Mouse (Mus musculus) olfactory bulb, adult 2 months (tissue): ENCODE data around the gene Alg9. TPM values are rescaled to one million over a fixed set of nuclear protein-coding genes. Genes with fewer than 3 reads are reported as not detected.

Experiments used
- H3K27ac ChIP-seq: fragments of 200-500 bp; 2 replicates; pipeline ENCODE4 v1.5.1; 2012; ENCODE audit warnings: low read depth, low read length; ENCODE audit not compliant: insufficient read depth
- H3K4me1 ChIP-seq: fragments of 200-500 bp; 2 replicates; pipeline ENCODE4 v1.6.1; 2012; ENCODE audit warnings: low read length; ENCODE audit not compliant: control insufficient read depth, insufficient read depth
- H3K4me3 ChIP-seq: fragments of 200-500 bp; 2 replicates; pipeline ENCODE4 v1.5.1; 2012; ENCODE audit warnings: mild to moderate bottlenecking, low read depth, low read length, moderate library complexity; ENCODE audit not compliant: insufficient read depth
- CTCF ChIP-seq: fragments of 200-500 bp; IDR thresholded peaks from 2 replicates; pipeline ENCODE4 v1.5.1; 2012; ENCODE audit warnings: low read depth, mild to moderate bottlenecking, low read length, moderate library complexity; ENCODE audit not compliant: insufficient read depth
- POLR2A ChIP-seq: fragments of 200-500 bp; IDR thresholded peaks from 2 replicates; pipeline ENCODE4 v1.6.1; 2012; ENCODE audit warnings: mild to moderate bottlenecking, low read depth, low read length, moderate library complexity; ENCODE audit not compliant: insufficient read depth
- WGBS: fragments of 180-500 bp; shearing (Covaris S2); methylation state at CpG from one replicate; pipeline ENCODE4 v1.1.7; 2018; 5-methylcytosine and 5-hydroxymethylcytosine counted together
- polyA plus RNA-seq: library from polyadenylated mRNA; stranded (reverse); fragments of >200 nt; gene quantifications from 2 replicates; pipeline ENCODE4 v1.2.4, GENCODE M21; 2012; ENCODE audit warnings: low replicate concordance; ENCODE audit not compliant: missing spikeins, insufficient read depth, insufficient read length

Gene Alg9
- polyA plus RNA-seq, 1 experiment: not detected

DNA sequence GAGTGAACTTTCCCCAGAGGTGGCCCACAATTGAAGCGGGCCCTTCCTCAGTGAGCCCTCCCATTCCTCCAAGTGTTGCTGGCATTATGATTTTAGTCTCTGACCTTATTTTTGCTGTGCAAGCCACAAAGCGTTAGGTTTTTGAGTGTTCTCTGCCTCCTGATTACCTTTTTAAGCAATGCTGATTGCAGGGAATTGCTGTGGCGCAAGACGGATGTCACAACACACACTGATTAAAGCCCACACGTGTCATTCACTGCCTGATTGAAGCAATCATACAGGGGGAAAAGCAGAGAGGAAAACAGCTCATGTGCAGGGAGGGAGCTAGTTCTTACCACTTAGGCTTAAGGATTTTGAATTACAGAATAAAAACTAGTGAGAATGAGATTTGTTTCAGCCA, 23.5 kb downstream of the Alg9 start:
- WGBS: 54% methylated on average over 5 of the region's 5 CpGs
- TF ChIP-seq CTCF: no peak
- no peak for TF ChIP-seq POLR2A

DNA sequence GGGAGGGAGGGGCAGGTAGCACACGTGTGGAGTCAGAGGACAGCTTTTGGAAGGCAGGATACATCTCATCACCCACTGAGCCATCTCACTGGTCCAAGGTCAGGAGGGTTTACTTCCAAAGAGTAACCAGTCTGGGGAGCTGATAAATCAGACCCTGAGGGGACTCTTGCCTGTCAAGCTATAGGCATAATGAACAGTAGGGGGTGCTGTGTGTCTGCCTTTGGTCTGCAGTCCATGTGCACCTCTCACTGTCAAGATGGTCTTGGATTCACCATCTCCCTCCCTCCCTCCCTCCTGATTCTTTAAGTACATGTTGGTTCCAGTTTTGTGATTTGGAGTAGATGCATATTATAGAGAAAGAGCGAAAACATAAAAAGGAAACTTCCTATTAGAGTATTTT, 26.2 kb downstream of the Alg9 start:
- Histone ChIP-seq H3K4me1 (no peaks in the 10 kb centered on the region), H3K4me3 (no peak overlapping the region), H3K27ac (no peak overlapping the region)
- 54% methylated on average over 2 of the region's 2 CpGs for WGBS
- no peak for TF ChIP-seq POLR2A
- TF ChIP-seq CTCF: no peak

More for the DNA sequence above, 23.5 kb downstream of the Alg9 start:
- H3K27ac ChIP-seq: no peak overlapping the region
- no peaks in the 10 kb centered on the region for H3K4me1 ChIP-seq
- no peak overlapping the region for H3K4me3 ChIP-seq

- TF ChIP-seq POLR2A (no peak), CTCF (no peak)
- Histone ChIP-seq H3K4me1 (no peaks in the 10 kb centered on the region), H3K4me3 (no peak overlapping the region), H3K27ac (no peak overlapping the region)
- 86% methylated on average over 7 of the region's 7 CpGs for WGBS
These were observed 28.3 kb downstream of the Alg9 start for GRCm38 (mm10) chr9:50803055-50803671.

DNA sequence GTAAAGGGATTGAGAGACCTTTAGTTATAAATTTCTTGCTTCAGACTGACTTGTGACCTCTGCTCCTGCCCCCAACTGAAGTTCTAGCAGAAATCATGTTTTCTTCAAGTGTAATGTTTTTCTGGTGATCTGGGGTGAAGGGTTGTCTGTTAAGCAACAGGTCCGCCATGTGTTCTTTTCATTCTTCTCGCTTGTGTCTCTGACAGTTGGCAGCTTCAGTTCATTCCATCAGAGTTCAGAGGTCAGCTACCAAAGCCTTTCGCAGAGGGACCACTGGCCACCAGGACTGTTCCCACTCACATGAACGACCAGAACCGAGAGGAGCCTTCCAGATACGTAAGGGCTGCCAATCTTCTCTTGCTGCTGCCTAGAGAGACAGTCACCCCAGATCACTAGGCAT, 33.7 kb downstream of the Alg9 start:
- no peak for TF ChIP-seq POLR2A
- 90% methylated on average over 6 of the region's 6 CpGs for WGBS
- Histone ChIP-seq H3K4me1 (peaks cover 7% of the 10 kb centered on the region), H3K4me3 (no peak overlapping the region), H3K27ac (no peak overlapping the region)

GRCm38 (mm10) chr9:50809146-50809545, 34.3 kb downstream of the Alg9 start:
- H3K27ac ChIP-seq: no peak overlapping the region
- TF ChIP-seq CTCF (no peak), POLR2A (no peak)
- 88% methylated on average over 13 of the region's 13 CpGs for WGBS

DNA sequence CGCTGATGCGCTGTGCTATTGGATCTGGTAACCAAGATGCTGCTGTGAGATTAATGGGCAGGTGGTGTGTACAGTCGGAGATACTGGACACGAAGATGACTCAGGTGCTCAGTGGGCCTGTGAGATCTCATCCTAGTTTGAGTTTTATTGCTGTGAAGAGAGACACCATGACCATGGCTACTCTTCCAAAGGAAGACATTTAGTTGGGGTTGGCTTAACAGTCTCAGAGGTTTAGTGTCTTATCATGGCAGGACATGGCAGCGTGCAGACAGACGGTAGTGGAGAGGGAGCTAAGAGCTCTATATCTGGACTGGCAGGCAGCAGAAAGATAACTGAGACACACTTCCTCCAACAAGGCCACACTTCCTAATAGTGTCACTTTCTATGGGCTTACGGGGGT, 36.4 kb downstream of the Alg9 start:
- no peak for TF ChIP-seq CTCF
- TF ChIP-seq POLR2A: no peak
- H3K27ac ChIP-seq: no peak overlapping the region
- H3K4me3 ChIP-seq: no peak overlapping the region
- 95% methylated on average over 7 of the region's 7 CpGs for WGBS
- H3K4me1 ChIP-seq: peaks cover 7% of the 10 kb centered on the region

More at GRCm38 (mm10) chr9:50809146-50809545, 34.3 kb downstream of the Alg9 start:
- peaks cover 7% of the 10 kb centered on the region for H3K4me1 ChIP-seq
- no peak overlapping the region for H3K4me3 ChIP-seq

GRCm38 (mm10) chr9:50811746-50812145, 36.9 kb downstream of the Alg9 start:
- Histone ChIP-seq H3K27ac (no peak overlapping the region), H3K4me1 (peaks cover 7% of the 10 kb centered on the region), H3K4me3 (no peak overlapping the region)
- no peak for TF ChIP-seq CTCF
- TF ChIP-seq POLR2A: no peak
- 83% methylated on average over 2 of the region's 2 CpGs for WGBS

DNA sequence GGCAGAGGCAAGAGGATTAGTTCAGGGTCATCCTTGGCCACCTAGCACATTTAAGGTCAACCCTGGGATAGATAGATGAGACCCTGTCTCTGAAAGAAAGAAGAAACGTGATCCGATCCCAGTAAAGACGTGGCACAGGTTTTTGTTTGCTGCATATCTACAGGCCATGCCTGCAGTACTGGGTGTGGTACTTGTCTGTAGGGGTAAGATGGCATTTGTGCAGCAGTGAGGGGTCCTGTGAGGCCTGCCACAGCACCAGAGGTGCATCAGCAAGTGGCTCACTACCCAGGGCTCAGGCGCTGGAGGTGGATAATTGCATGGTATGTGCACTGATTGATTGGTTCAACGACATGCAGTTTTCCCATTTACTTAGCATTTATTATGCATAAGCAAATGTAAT, 39.0 kb downstream of the Alg9 start:
- Histone ChIP-seq H3K27ac (no peak overlapping the region), H3K4me3 (no peak overlapping the region), H3K4me1 (peaks cover 7% of the 10 kb centered on the region)
- TF ChIP-seq CTCF (no peak), POLR2A (no peak)
- 94% methylated on average over 5 of the region's 5 CpGs for WGBS

- TF ChIP-seq CTCF: no peak
- TF ChIP-seq POLR2A: no peak
- Histone ChIP-seq H3K4me3 (no peak overlapping the region), H3K4me1 (peaks cover 3% of the 10 kb centered on the region; the same call in 1 of the 2 replicates), H3K27ac (no peak overlapping the region)
- WGBS: 94% methylated on average over 4 of the region's 4 CpGs
These were observed 40.8 kb downstream of the Alg9 start for GRCm38 (mm10) chr9:50815666-50816065.

DNA sequence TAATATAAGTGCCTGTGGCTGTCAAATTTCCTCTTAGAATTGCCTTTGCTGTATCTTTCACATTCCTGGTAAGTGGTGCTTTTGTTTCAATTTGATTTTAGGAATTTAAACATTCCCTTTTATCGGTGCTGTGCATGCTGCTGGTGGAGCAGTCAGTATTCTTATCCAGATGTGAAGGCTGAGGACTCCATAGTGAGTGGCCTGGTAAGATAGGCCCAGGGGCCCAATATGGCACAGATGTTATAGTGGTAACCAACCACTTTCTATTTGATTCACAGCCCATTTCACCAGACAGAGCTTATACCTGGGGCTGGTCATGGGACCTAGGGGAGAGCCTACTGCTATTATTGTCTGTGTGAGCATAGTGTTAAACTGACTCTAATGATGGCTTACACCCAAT, 41.7 kb downstream of the Alg9 start:
- WGBS: 98% methylated on average over 1 of the region's 1 CpGs

More for the DNA sequence above, 41.7 kb downstream of the Alg9 start:
- Histone ChIP-seq H3K4me1 (peaks cover 3% of the 10 kb centered on the region; the same call in 1 of the 2 replicates), H3K4me3 (no peak overlapping the region), H3K27ac (no peak overlapping the region)
- TF ChIP-seq POLR2A (no peak), CTCF (no peak)
